Mouse (Mus musculus): ENCODE data around the gene Tgfb3. TPM values are rescaled to one million over a fixed set of nuclear protein-coding genes. Genes with fewer than 3 reads are reported as not detected.

Gene Tgfb3
- polyA plus RNA-seq, 2 experiments, result 64.7 to 85.0 TPM

GRCm38 (mm10) chr12:86076321-86076901 lies 2.4 kb downstream of the Tgfb3 start:
- H3K27me3 ChIP-seq (ENCODE audit: control insufficient read depth, insufficient read depth, low read length), result no peaks in the 10 kb centered on the region
- peak overlapping the region; percentile 70 for H3K9ac ChIP-seq (ENCODE audit: low read depth, low read length, severe bottlenecking)
- H3K27ac ChIP-seq (replicated peaks; ENCODE audit: low read depth, low read length), result no peak overlapping the region
- ATAC-seq (ENCODE audit: low FRiP score, low read depth) (no peak), DNase-seq (ENCODE audit: low spot score) (peak; percentile 41)
- H3K4me3 ChIP-seq (replicated peaks; ENCODE audit: low read length), result peak overlapping the region; percentile 59
- peaks cover 26% of the 10 kb centered on the region for H3K4me1 ChIP-seq (ENCODE audit: control insufficient read depth, insufficient read depth, low read length)
- WGBS, result 5% methylated on average over 13 of the region's 13 CpGs
- no peak for TF ChIP-seq POLR2A (IDR thresholded peaks at IDR 0.05; ENCODE audit: borderline replicate concordance, extremely low read depth, insufficient read depth, insufficient read length)
- H3K4me2 ChIP-seq (replicated peaks; ENCODE audit: low read depth, low read length, severe bottlenecking), result peak overlapping the region; percentile 91
- H3K9me3 ChIP-seq (ENCODE audit: control insufficient read depth, low read length), result peaks cover 4% of the 10 kb centered on the region; the same call in 1 of the 2 replicates
- peaks cover 13% of the 10 kb centered on the region; the same call in 1 of the 2 replicates for H3K36me3 ChIP-seq (ENCODE audit: control insufficient read depth, insufficient read depth, low read length)

GRCm38 (mm10) chr12:86075358-86075757 lies 3.5 kb downstream of the Tgfb3 start:
- no peaks in the 10 kb centered on the region for H3K27me3 ChIP-seq (ENCODE audit: control insufficient read depth, insufficient read depth, low read length)
- no peak for TF ChIP-seq POLR2A (IDR thresholded peaks at IDR 0.05; ENCODE audit: borderline replicate concordance, extremely low read depth, insufficient read depth, insufficient read length)
- H3K4me1 ChIP-seq (ENCODE audit: control insufficient read depth, insufficient read depth, low read length), result peaks cover 26% of the 10 kb centered on the region
- no peak for ATAC-seq (ENCODE audit: low FRiP score, low read depth)
- H3K9me3 ChIP-seq (ENCODE audit: control insufficient read depth, low read length), result peaks cover 4% of the 10 kb centered on the region; the same call in 1 of the 2 replicates
- WGBS, result 88% methylated on average over 7 of the region's 7 CpGs
- no peak overlapping the region for H3K27ac ChIP-seq (replicated peaks; ENCODE audit: low read depth, low read length)
- peak overlapping the region; percentile 70; the same call in 1 of the 2 replicates for H3K9ac ChIP-seq (ENCODE audit: low read depth, low read length, severe bottlenecking)
- H3K36me3 ChIP-seq (ENCODE audit: control insufficient read depth, insufficient read depth, low read length), result peaks cover 21% of the 10 kb centered on the region; the same call in 1 of the 2 replicates
- peak overlapping the region; percentile 91 for H3K4me2 ChIP-seq (replicated peaks; ENCODE audit: low read depth, low read length, severe bottlenecking)
- DNase-seq (ENCODE audit: low spot score), result no peak
- H3K4me3 ChIP-seq (replicated peaks; ENCODE audit: low read length), result peak overlapping the region; percentile 59

GRCm38 (mm10) chr12:86074681-86075080 lies 4.2 kb downstream of the Tgfb3 start:
- Histone ChIP-seq H3K4me1 (ENCODE audit: control insufficient read depth, insufficient read depth, low read length) (peaks cover 22% of the 10 kb centered on the region), H3K9me3 (ENCODE audit: control insufficient read depth, low read length) (peaks cover 4% of the 10 kb centered on the region; the same call in 1 of the 2 replicates), H3K27ac (replicated peaks; ENCODE audit: low read depth, low read length) (no peak overlapping the region), H3K4me3 (replicated peaks; ENCODE audit: low read length) (no peak overlapping the region), H3K4me2 (replicated peaks; ENCODE audit: low read depth, low read length, severe bottlenecking) (peak overlapping the region; percentile 91; the same call in 1 of the 2 replicates), H3K27me3 (ENCODE audit: control insufficient read depth, insufficient read depth, low read length) (no peaks in the 10 kb centered on the region), H3K9ac (ENCODE audit: low read depth, low read length, severe bottlenecking) (no peak overlapping the region), H3K36me3 (ENCODE audit: control insufficient read depth, insufficient read depth, low read length) (peaks cover 25% of the 10 kb centered on the region; the same call in 1 of the 2 replicates)
- 87% methylated on average over 12 of the region's 12 CpGs for WGBS
- ATAC-seq (ENCODE audit: low FRiP score, low read depth), result no peak
- no peak for DNase-seq (ENCODE audit: low spot score)
- no peak for TF ChIP-seq POLR2A (IDR thresholded peaks at IDR 0.05; ENCODE audit: borderline replicate concordance, extremely low read depth, insufficient read depth, insufficient read length)

- DNase-seq (ENCODE audit: low spot score) (no peak), ATAC-seq (ENCODE audit: low FRiP score, low read depth) (no peak)
- no peak overlapping the region for H3K4me2 ChIP-seq (replicated peaks; ENCODE audit: low read depth, low read length, severe bottlenecking)
- peaks cover 4% of the 10 kb centered on the region; the same call in 1 of the 2 replicates for H3K9me3 ChIP-seq (ENCODE audit: control insufficient read depth, low read length)
- WGBS, result 62% methylated on average over 6 of the region's 6 CpGs
- H3K4me1 ChIP-seq (ENCODE audit: control insufficient read depth, insufficient read depth, low read length), result peaks cover 20% of the 10 kb centered on the region
- H3K4me3 ChIP-seq (replicated peaks; ENCODE audit: low read length), result no peak overlapping the region
- no peaks in the 10 kb centered on the region for H3K27me3 ChIP-seq (ENCODE audit: control insufficient read depth, insufficient read depth, low read length)
- no peak for TF ChIP-seq POLR2A (IDR thresholded peaks at IDR 0.05; ENCODE audit: borderline replicate concordance, extremely low read depth, insufficient read depth, insufficient read length)
- no peak overlapping the region for H3K9ac ChIP-seq (ENCODE audit: low read depth, low read length, severe bottlenecking)
- H3K27ac ChIP-seq (replicated peaks; ENCODE audit: low read depth, low read length), result no peak overlapping the region
- H3K36me3 ChIP-seq (ENCODE audit: control insufficient read depth, insufficient read depth, low read length), result peaks cover 56% of the 10 kb centered on the region
Measured at GRCm38 (mm10) chr12:86071432-86071831, 7.4 kb downstream of the Tgfb3 start.

GRCm38 (mm10) chr12:86064796-86065195 lies 14.0 kb downstream of the Tgfb3 start:
- Histone ChIP-seq H3K27me3 (ENCODE audit: control insufficient read depth, insufficient read depth, low read length) (no peaks in the 10 kb centered on the region), H3K4me2 (replicated peaks; ENCODE audit: low read depth, low read length, severe bottlenecking) (no peak overlapping the region), H3K27ac (replicated peaks; ENCODE audit: low read depth, low read length) (no peak overlapping the region), H3K4me1 (ENCODE audit: control insufficient read depth, insufficient read depth, low read length) (no peaks in the 10 kb centered on the region; the same call in 1 of the 2 replicates), H3K4me3 (replicated peaks; ENCODE audit: low read length) (no peak overlapping the region), H3K36me3 (ENCODE audit: control insufficient read depth, insufficient read depth, low read length) (peaks cover 88% of the 10 kb centered on the region), H3K9me3 (ENCODE audit: control insufficient read depth, low read length) (no peaks in the 10 kb centered on the region), H3K9ac (ENCODE audit: low read depth, low read length, severe bottlenecking) (no peak overlapping the region)
- TF ChIP-seq POLR2A (IDR thresholded peaks at IDR 0.05; ENCODE audit: borderline replicate concordance, extremely low read depth, insufficient read depth, insufficient read length), result no peak
- DNase-seq (ENCODE audit: low spot score) (no peak), ATAC-seq (ENCODE audit: low FRiP score, low read depth) (no peak)
